In genomic region chr1:58926664-58927063, GRCm38 (mm10) we compare ENCODE assay signal across 23 mouse cellular contexts.
"Had no signal": no experiment of that assay in that cellular context is flagged by ENCODE, and none has a peak within 500 bp of the region (broad histone marks: within the 10 kb centered on the region; RNA-seq: fewer than 3 reads in every experiment).

No protein-coding gene starts in this region.

- H3K4me2 ChIP-seq: limb, embryonic 13.5 days; liver, embryonic 12.5 days; liver, embryonic 15.5 days; lung, embryonic 15.5 days; midbrain, embryonic 13.5 days; neural tube, embryonic 13.5 days; stomach, embryonic 15.5 days had no signal

- H3K27me3 ChIP-seq: limb, embryonic 13.5 days; liver, embryonic 12.5 days; liver, embryonic 15.5 days; lung, embryonic 15.5 days; megakaryocyte, embryonic 14.5 days; midbrain, embryonic 13.5 days; neural tube, embryonic 13.5 days; stomach, embryonic 15.5 days had no signal

- H3K27ac ChIP-seq: layer of hippocampus, adult 2 months; limb, embryonic 10.5 days; limb, embryonic 13.5 days; liver, embryonic 12.5 days; liver, embryonic 15.5 days; lung, embryonic 15.5 days; midbrain, embryonic 10.5 days; midbrain, embryonic 13.5 days; neural tube, embryonic 13.5 days; stomach, embryonic 15.5 days had no signal

- H3K9ac ChIP-seq: limb, embryonic 13.5 days; liver, embryonic 12.5 days; liver, embryonic 15.5 days; lung, embryonic 15.5 days; midbrain, embryonic 13.5 days; neural tube, embryonic 13.5 days; stomach, embryonic 15.5 days had no signal

- H3K4me1 ChIP-seq: limb, embryonic 10.5 days; limb, embryonic 13.5 days; liver, embryonic 12.5 days; liver, embryonic 15.5 days; lung, embryonic 15.5 days; megakaryocyte, embryonic 14.5 days; midbrain, embryonic 10.5 days; midbrain, embryonic 13.5 days; neural tube, embryonic 13.5 days; stomach, embryonic 15.5 days had no signal

- H3K9me3 ChIP-seq: limb, embryonic 10.5 days; limb, embryonic 13.5 days; liver, embryonic 12.5 days; liver, embryonic 15.5 days; lung, embryonic 15.5 days; megakaryocyte, embryonic 14.5 days; midbrain, embryonic 13.5 days; neural tube, embryonic 13.5 days; stomach, embryonic 15.5 days had no signal

- H3K4me3 ChIP-seq: layer of hippocampus, adult 2 months; limb, embryonic 10.5 days; limb, embryonic 13.5 days; liver, embryonic 12.5 days; liver, embryonic 15.5 days; lung, embryonic 15.5 days; megakaryocyte, embryonic 14.5 days; midbrain, embryonic 10.5 days; midbrain, embryonic 13.5 days; myocyte; neural tube, embryonic 13.5 days; stomach, embryonic 15.5 days had no signal

- DNase-seq: layer of hippocampus, adult 9-11 months; liver; lung, adult 18-20 months; lung, postnatal 10 days; lung, postnatal 36 days; retina, postnatal 1 day; right cerebral cortex, postnatal 25 days; spleen, adult 18-20 months; thymus, postnatal 25 days had no signal

- ATAC-seq: intestine, postnatal 0 days; liver, embryonic 12.5 days; midbrain, embryonic 13.5 days; midbrain, embryonic 16.5 days had no signal
